Mouse (Mus musculus): ENCODE data around the gene Mturn. TPM values are rescaled to one million over a fixed set of nuclear protein-coding genes. Genes with fewer than 3 reads are reported as not detected.

Mturn gene
- polyA plus RNA-seq, 1 experiment, result 1.4 TPM

DNA sequence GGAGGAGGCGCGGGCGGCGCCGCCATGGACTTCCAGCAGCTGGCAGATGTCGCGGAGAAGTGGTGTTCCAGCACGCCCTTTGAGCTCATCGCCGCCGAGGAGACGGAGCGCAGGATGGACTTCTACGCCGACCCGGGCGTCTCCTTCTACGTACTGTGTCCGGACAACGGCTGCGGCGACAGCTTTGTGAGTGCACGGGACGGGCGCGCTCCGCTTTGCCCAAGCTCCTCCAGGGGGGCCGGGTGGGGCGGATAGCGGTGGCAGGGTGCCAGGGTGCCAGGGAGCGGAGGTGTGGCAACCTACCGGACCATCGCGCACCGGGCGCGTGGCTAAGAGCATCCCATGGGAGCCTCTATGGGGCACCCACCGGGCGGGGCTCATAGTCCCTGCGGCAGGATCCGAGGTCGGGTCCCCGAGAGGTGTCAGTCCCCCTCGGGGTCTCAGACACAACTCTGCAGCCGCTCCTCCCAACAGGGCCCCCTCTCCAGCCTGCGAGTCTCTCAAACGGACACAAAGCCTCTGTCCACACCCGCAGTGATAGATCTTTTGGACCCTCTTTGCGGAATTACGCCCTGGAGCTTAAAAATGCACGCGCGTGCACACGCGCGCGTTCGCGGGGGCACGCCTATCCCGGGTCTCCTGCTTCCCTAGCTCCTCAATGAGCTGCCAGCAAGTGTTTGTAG is 463 bp downstream of the Mturn start:
- TF ChIP-seq MAX (IDR thresholded peaks at IDR 0.05; ENCODE audit: low read depth) (no peak), USF1 (IDR thresholded peaks at IDR 0.05; ENCODE audit: low read depth) (no peak), POLR2A (IDR thresholded peaks at IDR 0.05; ENCODE audit: insufficient read length, low read depth) (peak; percentile 66), MYOG (IDR thresholded peaks at IDR 0.05; ENCODE audit: control insufficient read depth in 1 of 3, insufficient read depth in 1 of 3, insufficient read length in 2 of 3, low read depth in 2 of 3) (peak in 2 of 3 experiments; percentile 18 to 51), MYOD1 (IDR thresholded peaks at IDR 0.05; ENCODE audit: control insufficient read depth in 1 of 3, insufficient read length in 2 of 3, low read depth in 2 of 3) (peak in 2 of 3 experiments; percentile 25 to 65)
- H3K4me2 ChIP-seq (ENCODE audit: low read depth), result peak overlapping the region; percentile 89
- H3K4me3 ChIP-seq, result peak overlapping the region; percentile 36
- H3K79me2 ChIP-seq (ENCODE audit: control insufficient read depth, insufficient read depth), result no peaks in the 10 kb centered on the region
- peaks cover 4% of the 10 kb centered on the region for H3K27me3 ChIP-seq (ENCODE audit: control insufficient read depth, insufficient read depth, insufficient read length)
- no peak overlapping the region for H3ac ChIP-seq (ENCODE audit: control insufficient read depth, insufficient read length)
- H3K36me3 ChIP-seq (ENCODE audit: control insufficient read depth, insufficient read depth), result no peaks in the 10 kb centered on the region

DNA sequence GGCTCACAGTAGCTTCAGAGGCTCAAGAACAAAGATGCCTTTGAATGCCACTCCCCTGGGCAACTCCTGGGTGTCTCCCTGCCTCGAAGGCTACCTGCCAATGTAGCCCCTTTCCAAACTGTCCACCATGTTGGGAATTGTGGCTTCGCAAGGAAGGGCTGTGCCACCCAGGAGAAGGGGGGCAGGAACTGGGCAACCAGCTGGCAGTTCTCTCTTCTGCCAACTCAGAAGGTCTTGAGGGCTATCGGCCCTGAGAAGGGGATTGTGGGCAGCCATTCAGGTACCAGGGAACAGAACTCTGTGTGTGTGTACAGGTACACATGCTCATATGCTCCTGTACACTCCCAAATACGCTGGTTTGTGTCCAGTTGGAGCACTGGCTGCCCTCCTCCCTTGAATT is 2.7 kb downstream of the Mturn start:
- Histone ChIP-seq H3ac (ENCODE audit: control insufficient read depth, insufficient read length) (no peak overlapping the region), H3K27me3 (ENCODE audit: control insufficient read depth, insufficient read depth, insufficient read length) (peaks cover 4% of the 10 kb centered on the region), H3K4me2 (ENCODE audit: low read depth) (no peak overlapping the region), H3K4me3 (no peak overlapping the region), H3K36me3 (ENCODE audit: control insufficient read depth, insufficient read depth) (no peaks in the 10 kb centered on the region), H3K79me2 (ENCODE audit: control insufficient read depth, insufficient read depth) (no peaks in the 10 kb centered on the region)
- no peak for TF ChIP-seq POLR2A (IDR thresholded peaks at IDR 0.05; ENCODE audit: insufficient read length, low read depth)
- TF ChIP-seq TCF3 (IDR thresholded peaks at IDR 0.05; ENCODE audit: insufficient read length, low read depth), result no peak
- TF ChIP-seq E2F4 (IDR thresholded peaks at IDR 0.05; ENCODE audit: insufficient read depth), result no peak
- no peak for TF ChIP-seq SRF (IDR thresholded peaks at IDR 0.05; ENCODE audit: control insufficient read depth, insufficient read length, low read depth)
- TF ChIP-seq REST (IDR thresholded peaks at IDR 0.05; ENCODE audit: insufficient read depth, insufficient read length), result no peak
- no peak for TF ChIP-seq USF1 (IDR thresholded peaks at IDR 0.05; ENCODE audit: low read depth)
- TF ChIP-seq POLR2AphosphoS2 (IDR thresholded peaks at IDR 0.05; ENCODE audit: insufficient read length, low read depth), result no peak
- TF ChIP-seq MYOG (IDR thresholded peaks at IDR 0.05; ENCODE audit: control insufficient read depth in 1 of 3, insufficient read depth in 1 of 3, insufficient read length in 2 of 3, low read depth in 2 of 3), result no peak
- TF ChIP-seq TCF12 (IDR thresholded peaks at IDR 0.05; ENCODE audit: insufficient read depth, poor library complexity, severe bottlenecking), result no peak
- no peak for TF ChIP-seq CEBPB (IDR thresholded peaks at IDR 0.05; ENCODE audit: insufficient read depth, poor library complexity, severe bottlenecking)
- TF ChIP-seq MYOD1 (IDR thresholded peaks at IDR 0.05; ENCODE audit: control insufficient read depth in 1 of 3, insufficient read length in 2 of 3, low read depth in 2 of 3), result no peak
- no peak for TF ChIP-seq MAX (IDR thresholded peaks at IDR 0.05; ENCODE audit: low read depth)

GRCm38 (mm10) chr6:54685103-54685502 is 3.7 kb downstream of the Mturn start:
- H3K79me2 ChIP-seq (ENCODE audit: control insufficient read depth, insufficient read depth), result no peaks in the 10 kb centered on the region
- H3ac ChIP-seq (ENCODE audit: control insufficient read depth, insufficient read length), result no peak overlapping the region
- H3K27me3 ChIP-seq (ENCODE audit: control insufficient read depth, insufficient read depth, insufficient read length), result no peaks in the 10 kb centered on the region
- no peak overlapping the region for H3K4me3 ChIP-seq
- H3K36me3 ChIP-seq (ENCODE audit: control insufficient read depth, insufficient read depth), result no peaks in the 10 kb centered on the region
- no peak overlapping the region for H3K4me2 ChIP-seq (ENCODE audit: low read depth)
- TF ChIP-seq CEBPB (IDR thresholded peaks at IDR 0.05; ENCODE audit: insufficient read depth, poor library complexity, severe bottlenecking), result no peak
- TF ChIP-seq E2F4 (IDR thresholded peaks at IDR 0.05; ENCODE audit: insufficient read depth), result no peak
- no peak for TF ChIP-seq MYOG (IDR thresholded peaks at IDR 0.05; ENCODE audit: control insufficient read depth in 1 of 3, insufficient read depth in 1 of 3, insufficient read length in 2 of 3, low read depth in 2 of 3)
- TF ChIP-seq REST (IDR thresholded peaks at IDR 0.05; ENCODE audit: insufficient read depth, insufficient read length), result no peak
- TF ChIP-seq MYOD1 (IDR thresholded peaks at IDR 0.05; ENCODE audit: control insufficient read depth in 1 of 3, insufficient read length in 2 of 3, low read depth in 2 of 3), result no peak
- no peak for TF ChIP-seq MAX (IDR thresholded peaks at IDR 0.05; ENCODE audit: low read depth)
- no peak for TF ChIP-seq TCF12 (IDR thresholded peaks at IDR 0.05; ENCODE audit: insufficient read depth, poor library complexity, severe bottlenecking)
- TF ChIP-seq TCF3 (IDR thresholded peaks at IDR 0.05; ENCODE audit: insufficient read length, low read depth), result no peak
- no peak for TF ChIP-seq USF1 (IDR thresholded peaks at IDR 0.05; ENCODE audit: low read depth)
- no peak for TF ChIP-seq SRF (IDR thresholded peaks at IDR 0.05; ENCODE audit: control insufficient read depth, insufficient read length, low read depth)
- TF ChIP-seq POLR2A (IDR thresholded peaks at IDR 0.05; ENCODE audit: insufficient read length, low read depth), result no peak
- no peak for TF ChIP-seq POLR2AphosphoS2 (IDR thresholded peaks at IDR 0.05; ENCODE audit: insufficient read length, low read depth)

DNA sequence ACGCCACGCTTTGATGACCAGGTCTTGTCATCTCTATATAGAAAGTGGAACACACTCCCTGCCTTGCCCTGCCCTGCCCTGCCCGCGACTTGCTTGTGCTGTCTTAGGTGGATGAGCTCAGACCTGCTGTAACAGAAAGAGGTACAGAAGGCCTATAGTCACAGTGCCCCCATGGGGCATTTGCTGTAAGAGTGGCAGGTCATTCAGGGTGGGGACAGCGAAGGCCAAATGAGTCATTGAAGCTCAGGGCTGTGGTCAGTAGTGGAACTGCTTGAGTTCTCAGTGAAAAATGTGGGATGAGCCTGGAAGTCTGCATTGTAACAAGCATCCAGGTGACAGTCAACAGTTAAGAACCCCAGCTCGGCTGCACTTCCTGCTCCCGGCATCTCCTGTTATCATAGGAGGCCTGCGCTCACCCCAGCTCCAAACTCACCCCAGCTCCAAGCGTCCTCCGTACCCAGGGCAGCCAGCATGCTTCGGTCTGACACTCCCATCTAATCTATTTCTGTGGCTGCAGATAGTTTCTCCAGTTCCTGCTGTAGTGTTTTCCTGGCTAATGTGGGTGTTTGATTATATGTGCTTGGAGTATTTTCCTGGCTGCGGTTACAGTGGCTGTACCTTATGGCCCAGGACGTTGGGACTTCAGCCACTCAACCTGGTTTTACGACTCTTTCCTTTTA is 4.4 kb downstream of the Mturn start:
- H3K36me3 ChIP-seq (ENCODE audit: control insufficient read depth, insufficient read depth), result no peaks in the 10 kb centered on the region
- H3K4me2 ChIP-seq (ENCODE audit: low read depth), result peak overlapping the region; percentile 26
- no peak overlapping the region for H3ac ChIP-seq (ENCODE audit: control insufficient read depth, insufficient read length)
- no peak overlapping the region for H3K4me3 ChIP-seq
- H3K79me2 ChIP-seq (ENCODE audit: control insufficient read depth, insufficient read depth), result no peaks in the 10 kb centered on the region
- no peaks in the 10 kb centered on the region for H3K27me3 ChIP-seq (ENCODE audit: control insufficient read depth, insufficient read depth, insufficient read length)
- TF ChIP-seq MYOG (IDR thresholded peaks at IDR 0.05; ENCODE audit: control insufficient read depth in 1 of 3, insufficient read depth in 1 of 3, insufficient read length in 2 of 3, low read depth in 2 of 3) (no peak), TCF3 (IDR thresholded peaks at IDR 0.05; ENCODE audit: insufficient read length, low read depth) (no peak), SRF (IDR thresholded peaks at IDR 0.05; ENCODE audit: control insufficient read depth, insufficient read length, low read depth) (no peak), REST (IDR thresholded peaks at IDR 0.05; ENCODE audit: insufficient read depth, insufficient read length) (no peak), POLR2AphosphoS2 (IDR thresholded peaks at IDR 0.05; ENCODE audit: insufficient read length, low read depth) (no peak), CEBPB (IDR thresholded peaks at IDR 0.05; ENCODE audit: insufficient read depth, poor library complexity, severe bottlenecking) (no peak)
